In genomic region chr13:117223125-117223524, GRCm38 (mm10) we compare ENCODE assay signal across 23 mouse cellular contexts. TPM values are rescaled to one million over a fixed set of nuclear protein-coding genes. Genes with fewer than 3 reads are reported as not detected.
A peak's percentile ranks its signal among the peaks of the same experiment; 100 is the strongest.
DNase-seq lines count a peak whose midpoint lies in the region; ATAC-seq lines count a peak whose summit lies in the region.
"Had no signal": no experiment of that assay in that cellular context is flagged by ENCODE, and none has a peak within 500 bp of the region (broad histone marks: within the 10 kb centered on the region; RNA-seq: fewer than 3 reads in every experiment).

No protein-coding gene starts in this region.

- no peak for ATAC-seq in CD4-positive, CD25-positive, alpha-beta regulatory T cell, adult 4 months
- ATAC-seq in kidney, embryonic 15.5 days (replicated peaks; ENCODE audit: low FRiP score), result no peak
- ATAC-seq: forebrain, embryonic 16.5 days had no signal

- H3K4me2 ChIP-seq in kidney, embryonic 15.5 days, result no peak overlapping the region

- H3K36me3 ChIP-seq in macrophage (ENCODE audit: inconsistent target), result no peaks in the 10 kb centered on the region
- H3K36me3 ChIP-seq in kidney, embryonic 15.5 days, result no peaks in the 10 kb centered on the region
- H3K36me3 ChIP-seq: embryonic facial prominence, embryonic 15.5 days; G1E; limb, embryonic 12.5 days had no signal

- peak overlapping the region; percentile 83 for H3K27ac ChIP-seq in macrophage
- no peak overlapping the region for H3K27ac ChIP-seq in kidney, embryonic 15.5 days
- H3K27ac ChIP-seq: embryonic facial prominence, embryonic 15.5 days; limb, embryonic 12.5 days; liver, embryonic 14.5 days had no signal

- H3K79me2 ChIP-seq in macrophage (ENCODE audit: inconsistent target), result peaks cover 53% of the 10 kb centered on the region

- H3K27me3 ChIP-seq in kidney, embryonic 15.5 days, result peaks cover 13% of the 10 kb centered on the region; the same call in 1 of the 2 replicates
- H3K27me3 ChIP-seq: embryonic facial prominence, embryonic 15.5 days; limb, embryonic 12.5 days had no signal

- no peaks in the 10 kb centered on the region for H3K9me3 ChIP-seq in kidney, embryonic 15.5 days (replicated peaks)
- H3K9me3 ChIP-seq: embryonic facial prominence, embryonic 15.5 days; limb, embryonic 12.5 days had no signal

- DNase-seq in CD4-positive, CD25-positive, alpha-beta regulatory T cell, adult 2 months (ENCODE audit: low read depth, low spot score), result peak; percentile 20
- DNase-seq in lung, postnatal 36 days, result peak; percentile 60
- DNase-seq in lung, postnatal 4 days, result no peak
- no peak for DNase-seq in left cerebral cortex, adult 18-20 months (ENCODE audit: low spot score in 2 of 2)
- no peak for DNase-seq in layer of hippocampus, postnatal 25 days (ENCODE audit: extremely low spot score in 1 of 2, low spot score in 1 of 2)
- DNase-seq: cerebellum, adult 11 months; heart, postnatal 4 days; kidney, adult 18-20 months; kidney, postnatal 14 days; midbrain, embryonic 14.5 days; right cerebral cortex, postnatal 25 days; thymus, postnatal 25 days had no signal

- peaks cover 16% of the 10 kb centered on the region for H3K4me1 ChIP-seq in kidney, embryonic 15.5 days

- H3K4me3 ChIP-seq in macrophage (ENCODE audit: inconsistent target), result no peak overlapping the region; the same call in 1 of the 2 replicates
- H3K4me3 ChIP-seq in kidney, embryonic 15.5 days (replicated peaks), result no peak overlapping the region
- H3K4me3 ChIP-seq: embryonic facial prominence, embryonic 15.5 days; limb, embryonic 12.5 days had no signal

- 5% methylated on average over 5 of the region's 5 CpGs for WGBS in macrophage (ENCODE audit: missing documents)
- WGBS in kidney, embryonic 15.5 days, result 57% methylated on average over 5 of the region's 5 CpGs

- no peak overlapping the region for H3K9ac ChIP-seq in kidney, embryonic 15.5 days
- H3K9ac ChIP-seq: embryonic facial prominence, embryonic 15.5 days; limb, embryonic 12.5 days; liver, embryonic 14.5 days had no signal

RNA-seq across cellular contexts. Expression of gene Gm17509, which starts 2.2 kb away (rescaled TPM):
- under 1 TPM in 1 of 2 experiments, not detected in 1; 0.32 TPM for polyA plus RNA-seq in CD4-positive, CD25-positive, alpha-beta regulatory T cell, adult 4 months (2017; shearing (Covaris generic))
- under 1 TPM in 9 of 26 experiments, not detected in 17; 0.25 to 0.79 (median 0.32) TPM for total RNA-seq in macrophage (2018; cell fraction: chromatin; rRNA removed)
- total RNA-seq in macrophage (2018; cell fraction: cytosol; rRNA removed), result under 1 TPM in 13 of 26 experiments, not detected in 13; 0.04 to 0.17 (median 0.09) TPM
- 1 to 10 TPM in 1 of 26 experiments, under 1 TPM in 12, not detected in 13; 0.20 to 1.4 (median 0.44) TPM for total RNA-seq in macrophage (2018; cell fraction: nucleus; rRNA removed)
- polyA plus RNA-seq in macrophage (2018), result 0.09 to 0.18 TPM in 2 of 3 replicates, not detected in the other
- polyA plus RNA-seq in kidney, embryonic 15.5 days (2015; fragmentation: Nextera tagmentation; extraction: Ambion mirVana), result 0.23 and 0.39 TPM in 2 replicates
- total RNA-seq in left cerebral cortex, adult 18-20 months (2021), result 1 to 10 TPM; 1.6 TPM
- total RNA-seq in layer of hippocampus, postnatal 25 days (2021), result 1 to 10 TPM in 1 of 2 experiments, under 1 TPM in 1; 0.94 to 2.1 TPM
- total RNA-seq: adrenal gland, adult 18-20 months; gastrocnemius, adult 18-20 months; heart, postnatal 4 days had no signal
- polyA plus RNA-seq: G1E; heart, embryonic 14.5 days had no signal

RNA-seq across cellular contexts. Expression of gene Emb, which starts 14.8 kb away (rescaled TPM):
- 100 to 1,000 TPM; 123 to 124 TPM for polyA plus RNA-seq in CD4-positive, CD25-positive, alpha-beta regulatory T cell, adult 4 months (2017; shearing (Covaris generic))
- total RNA-seq in macrophage (2018; cell fraction: chromatin; rRNA removed), result 10 to 100 TPM in 21 of 26 experiments, 1 to 10 TPM in 5; 4.4 to 91.7 (median 25.5) TPM
- 100 to 1,000 TPM in 8 of 26 experiments, 10 to 100 TPM in 18; 27.7 to 143 (median 66.8) TPM for total RNA-seq in macrophage (2018; cell fraction: cytosol; rRNA removed)
- total RNA-seq in macrophage (2018; cell fraction: nucleus; rRNA removed), result 100 to 1,000 TPM in 6 of 26 experiments, 10 to 100 TPM in 20; 28.9 to 150 (median 66.4) TPM
- 54.2 to 190 TPM (median 124 TPM) in 3 replicates for polyA plus RNA-seq in macrophage (2018)
- 41.0 and 41.9 TPM in 2 replicates for polyA plus RNA-seq in kidney, embryonic 15.5 days (2015; fragmentation: Nextera tagmentation; extraction: Ambion mirVana)
- 10 to 100 TPM; 32.4 to 37.5 TPM for total RNA-seq in left cerebral cortex, adult 18-20 months (2021)
- 10 to 100 TPM; 29.8 to 31.2 TPM for total RNA-seq in layer of hippocampus, postnatal 25 days (2021)

Comparison
In these comparisons a context has a peak if more than half of its experiments do, and no peak if none do; other contexts are left out.
1. DNase-seq: peak in CD4-positive, CD25-positive, alpha-beta regulatory T cell, adult 2 months (single experiment) and lung, postnatal 36 days (single experiment); none in lung, postnatal 4 days (0 of 2), left cerebral cortex, adult 18-20 months (0 of 2) and layer of hippocampus, postnatal 25 days (0 of 2).